Mouse (Mus musculus) ES-Bruce4 (cell line): ENCODE measurements around the gene Mapk8.
"Not testable (repeated sequence)": the region's sequence is repeated elsewhere in the genome, so short reads cannot be mapped to it uniquely, and the experiment has no call there.

ENCODE experiments used
- CTCF ChIP-seq: IDR thresholded peaks from one replicate; pipeline ENCODE4 v1.8.1; 2011; ENCODE audit warnings: low read depth, low read length
- POLR2A ChIP-seq: IDR thresholded peaks from one replicate; pipeline ENCODE4 v1.8.1; 2011; ENCODE audit warnings: low read length; ENCODE audit not compliant: insufficient read depth

- not testable (repeated sequence) for TF ChIP-seq CTCF, POLR2A
These were observed 14.5 kb downstream of the Mapk8 start for GRCm38 (mm10) chr14:33432485-33432884.
